Mouse (Mus musculus): ENCODE data around the gene Rps6kb2. TPM values are rescaled to one million over a fixed set of nuclear protein-coding genes. Genes with fewer than 3 reads are reported as not detected.

Gene Rps6kb2
- polyA plus RNA-seq, 1 experiment from 2014 or later: 63.3 TPM

GRCm38 (mm10) chr19:4166678-4167476, 3.7 kb upstream of the Rps6kb2 start:
- Histone ChIP-seq H3K4me2 (no peak overlapping the region), H3K36me3 (no peaks in the 10 kb centered on the region; the same call in 1 of the 2 replicates), H3K4me1 (replicated peaks) (peaks cover 22% of the 10 kb centered on the region), H3K27ac (no peak overlapping the region), H3K4me3 (replicated peaks) (no peak overlapping the region), H3K27me3 (no peaks in the 10 kb centered on the region), H3K9me3 (no peaks in the 10 kb centered on the region), H3K9ac (replicated peaks) (no peak overlapping the region)
- ATAC-seq (ENCODE audit: insufficient number of reproducible peaks, insufficient read depth, low FRiP score, low TSS enrichment, low read depth): no peak
- WGBS: 75% methylated on average over 9 of the region's 9 CpGs

- Histone ChIP-seq H3K9ac (replicated peaks) (no peak overlapping the region), H3K4me2 (no peak overlapping the region)
- 79% methylated on average over 2 of the region's 2 CpGs for WGBS
Observed at GRCm38 (mm10) chr19:4164721-4165120, 1.6 kb upstream of the Rps6kb2 start.

GRCm38 (mm10) chr19:4164100-4164499, 946 bp upstream of the Rps6kb2 start:
- ATAC-seq (ENCODE audit: insufficient number of reproducible peaks, insufficient read depth, low FRiP score, low TSS enrichment, low read depth): no peak
- Histone ChIP-seq H3K4me2 (no peak overlapping the region), H3K27ac (no peak overlapping the region), H3K36me3 (peaks cover 25% of the 10 kb centered on the region), H3K4me1 (replicated peaks) (peaks cover 7% of the 10 kb centered on the region), H3K4me3 (replicated peaks) (no peak overlapping the region), H3K9ac (replicated peaks) (no peak overlapping the region), H3K9me3 (no peaks in the 10 kb centered on the region), H3K27me3 (no peaks in the 10 kb centered on the region)
- WGBS: 77% methylated on average over 3 of the region's 3 CpGs

More at GRCm38 (mm10) chr19:4164721-4165120, 1.6 kb upstream of the Rps6kb2 start:
- Histone ChIP-seq H3K27me3 (no peaks in the 10 kb centered on the region), H3K4me1 (replicated peaks) (peaks cover 7% of the 10 kb centered on the region), H3K27ac (no peak overlapping the region), H3K9me3 (no peaks in the 10 kb centered on the region), H3K4me3 (replicated peaks) (no peak overlapping the region), H3K36me3 (peaks cover 19% of the 10 kb centered on the region)
- no peak for ATAC-seq (ENCODE audit: insufficient number of reproducible peaks, insufficient read depth, low FRiP score, low TSS enrichment, low read depth)

GRCm38 (mm10) chr19:4163543-4163887, 361 bp upstream of the Rps6kb2 start:
- peak; percentile 18; the same call in 1 of the 2 replicates for ATAC-seq (ENCODE audit: insufficient number of reproducible peaks, insufficient read depth, low FRiP score, low TSS enrichment, low read depth)
- Histone ChIP-seq H3K4me1 (replicated peaks) (peaks cover 7% of the 10 kb centered on the region), H3K4me2 (peak overlapping the region; percentile 93), H3K27me3 (no peaks in the 10 kb centered on the region), H3K27ac (peak overlapping the region; percentile 74), H3K9me3 (no peaks in the 10 kb centered on the region), H3K4me3 (replicated peaks) (peak overlapping the region; percentile 69), H3K36me3 (peaks cover 31% of the 10 kb centered on the region), H3K9ac (replicated peaks) (peak overlapping the region; percentile 52)
- WGBS: 40% methylated on average over 4 of the region's 4 CpGs

- WGBS: 94% methylated on average over 8 of the region's 8 CpGs
- no peaks in the 10 kb centered on the region for H3K9me3 ChIP-seq
- ATAC-seq (ENCODE audit: insufficient number of reproducible peaks, insufficient read depth, low FRiP score, low TSS enrichment, low read depth): no peak
- no peak overlapping the region for H3K9ac ChIP-seq (replicated peaks)
- no peak overlapping the region for H3K27ac ChIP-seq
- H3K4me3 ChIP-seq (replicated peaks): no peak overlapping the region
- no peaks in the 10 kb centered on the region for H3K27me3 ChIP-seq
- peaks cover 7% of the 10 kb centered on the region for H3K4me1 ChIP-seq (replicated peaks)
- H3K36me3 ChIP-seq: peaks cover 67% of the 10 kb centered on the region
- H3K4me2 ChIP-seq: no peak overlapping the region
Observed at GRCm38 (mm10) chr19:4159049-4159448, 4.1 kb downstream of the Rps6kb2 start.

- Histone ChIP-seq H3K36me3 (peaks cover 85% of the 10 kb centered on the region), H3K4me1 (replicated peaks) (no peaks in the 10 kb centered on the region), H3K4me3 (replicated peaks) (no peak overlapping the region), H3K9ac (replicated peaks) (no peak overlapping the region), H3K4me2 (no peak overlapping the region), H3K9me3 (no peaks in the 10 kb centered on the region), H3K27ac (no peak overlapping the region), H3K27me3 (no peaks in the 10 kb centered on the region)
- ATAC-seq (ENCODE audit: insufficient number of reproducible peaks, insufficient read depth, low FRiP score, low TSS enrichment, low read depth): no peak
- 91% methylated on average over 12 of the region's 12 CpGs for WGBS
Observed at GRCm38 (mm10) chr19:4156771-4157170, 6.4 kb downstream of the Rps6kb2 start.

- 0 out of 2 replicates have a peak overlapping the region, but pooled peaks have one; percentile 27 for H3K9ac ChIP-seq (replicated peaks)
- H3K4me3 ChIP-seq (replicated peaks): no peak overlapping the region
- 78% methylated on average over 20 of the region's 20 CpGs for WGBS
- no peak for ATAC-seq (ENCODE audit: insufficient number of reproducible peaks, insufficient read depth, low FRiP score, low TSS enrichment, low read depth)
- no peak overlapping the region for H3K4me2 ChIP-seq
- H3K4me1 ChIP-seq (replicated peaks): no peaks in the 10 kb centered on the region
- H3K36me3 ChIP-seq: peaks cover 85% of the 10 kb centered on the region
- no peaks in the 10 kb centered on the region for H3K27me3 ChIP-seq
- H3K27ac ChIP-seq: no peak overlapping the region
- H3K9me3 ChIP-seq: no peaks in the 10 kb centered on the region
Observed at GRCm38 (mm10) chr19:4156073-4156579, 7.0 kb downstream of the Rps6kb2 start.

DNA sequence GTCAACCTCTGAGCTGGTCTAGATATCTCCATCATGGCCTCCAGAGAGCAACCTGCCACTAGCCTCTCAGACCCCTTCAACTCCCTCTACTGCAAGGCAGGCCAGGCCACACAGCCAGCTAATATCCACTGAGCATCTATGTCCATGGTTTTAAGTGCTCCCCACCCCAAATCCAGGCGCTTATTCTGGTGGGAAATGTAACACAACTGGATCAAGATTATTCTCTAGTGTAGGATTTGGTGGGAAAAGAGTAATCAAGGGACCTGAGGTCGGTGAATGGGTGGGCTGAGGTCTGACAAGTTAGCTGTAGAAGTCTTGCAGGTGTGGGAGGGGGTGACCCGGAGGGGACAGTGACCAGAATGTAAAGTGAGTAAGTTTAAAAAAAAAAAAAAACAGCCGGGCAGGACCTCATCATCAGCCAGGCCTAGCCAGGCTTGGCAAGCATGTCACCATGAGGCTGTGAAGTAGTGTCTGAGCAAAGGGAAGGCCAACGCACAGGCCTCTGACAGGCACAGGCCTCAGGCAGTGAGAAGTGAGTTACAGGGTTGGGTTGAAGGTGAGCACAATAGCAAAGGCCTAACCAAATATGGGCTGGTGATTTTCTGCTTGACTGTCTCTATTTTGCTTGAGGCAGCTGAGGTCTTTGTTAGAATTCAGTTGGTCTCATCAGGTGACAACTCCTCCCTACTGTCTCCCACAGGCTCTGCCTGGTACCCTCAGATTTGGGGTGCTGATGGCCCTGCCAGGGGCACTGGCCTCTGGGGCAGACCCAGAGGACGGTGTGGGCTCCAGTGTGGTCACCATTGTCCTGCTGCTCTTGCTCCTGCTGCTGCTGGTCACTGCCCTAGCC, 7.7 kb downstream of the Rps6kb2 start:
- no peaks in the 10 kb centered on the region for H3K9me3 ChIP-seq
- ATAC-seq (ENCODE audit: insufficient number of reproducible peaks, insufficient read depth, low FRiP score, low TSS enrichment, low read depth): no peak
- H3K4me1 ChIP-seq (replicated peaks): no peaks in the 10 kb centered on the region
- no peak overlapping the region for H3K4me3 ChIP-seq (replicated peaks)
- H3K27me3 ChIP-seq: no peaks in the 10 kb centered on the region
- peak overlapping the region; percentile 42; the same call in 1 of the 2 replicates for H3K9ac ChIP-seq (replicated peaks)
- 85% methylated on average over 6 of the region's 6 CpGs for WGBS
- no peak overlapping the region for H3K27ac ChIP-seq
- peaks cover 86% of the 10 kb centered on the region for H3K36me3 ChIP-seq
- H3K4me2 ChIP-seq: no peak overlapping the region

- no peak overlapping the region for H3K27ac ChIP-seq
- no peaks in the 10 kb centered on the region for H3K9me3 ChIP-seq
- peaks cover 86% of the 10 kb centered on the region for H3K36me3 ChIP-seq
- peaks cover 3% of the 10 kb centered on the region for H3K4me1 ChIP-seq (replicated peaks)
- 0 out of 2 replicates have a peak, but pooled peaks have one; percentile 14 for ATAC-seq (ENCODE audit: insufficient number of reproducible peaks, insufficient read depth, low FRiP score, low TSS enrichment, low read depth)
- H3K9ac ChIP-seq (replicated peaks): peak overlapping the region; percentile 42; the same call in 1 of the 2 replicates
- no peak overlapping the region for H3K4me3 ChIP-seq (replicated peaks)
- H3K27me3 ChIP-seq: no peaks in the 10 kb centered on the region
- 81% methylated on average over 13 of the region's 13 CpGs for WGBS
- H3K4me2 ChIP-seq: no peak overlapping the region
Observed at GRCm38 (mm10) chr19:4154437-4155222, 8.5 kb downstream of the Rps6kb2 start.

DNA sequence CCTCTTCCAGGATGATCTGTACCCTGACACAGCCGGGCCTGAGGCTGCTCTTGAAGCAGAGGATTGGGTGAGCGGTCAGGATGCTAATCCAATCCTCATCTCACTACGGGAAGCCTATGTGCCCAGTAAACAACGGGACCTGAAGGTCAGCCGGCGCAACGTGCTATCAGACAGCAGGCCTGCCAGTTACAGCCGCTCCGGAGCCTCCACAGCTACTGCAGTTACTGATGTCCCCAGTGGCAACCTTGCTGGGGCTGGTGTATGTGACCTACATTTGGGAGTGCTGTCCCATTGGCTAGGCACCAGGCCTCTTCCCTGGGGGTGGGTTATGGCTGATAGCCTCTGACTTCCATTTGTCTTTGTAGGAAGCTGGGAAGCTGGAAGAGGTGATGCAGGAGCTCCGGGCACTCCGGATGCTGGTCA, 9.9 kb downstream of the Rps6kb2 start, which contains the start of gene Ptprcap:
Ptprcap (plus strand) TSS at position 373 of the 423 bp plus-strand sequence.
- 68% methylated on average over 11 of the region's 11 CpGs for WGBS
- Histone ChIP-seq H3K4me3 (replicated peaks) (no peak within 1 kb of the TSS), H3K9me3 (no peaks in the 10 kb centered on the region), H3K4me2 (no peak within 1 kb of the TSS), H3K27ac (no peak within 1 kb of the TSS), H3K36me3 (peaks cover 72% of the 10 kb centered on the region), H3K4me1 (replicated peaks) (peaks cover 12% of the 10 kb centered on the region), H3K27me3 (no peaks in the 10 kb centered on the region), H3K9ac (replicated peaks) (0 out of 2 replicates have a peak within 1 kb of the TSS, but pooled peaks have one; percentile 18)
- ATAC-seq (ENCODE audit: insufficient number of reproducible peaks, insufficient read depth, low FRiP score, low TSS enrichment, low read depth): no peak

Data from limb, embryonic 12.5 days (tissue).